Mouse (Mus musculus) erythroblast, embryonic 14.5 days (primary cell): ENCODE measurements around the gene Gm10337. TPM values are rescaled to one million over a fixed set of nuclear protein-coding genes. Genes with fewer than 3 reads are reported as not detected.
A peak's percentile ranks its signal among the peaks of the same experiment; 100 is the strongest.

Experiments
- H3K27me3 ChIP-seq: 2 replicates; pipeline ENCODE4 v1.6.1; 2012; ENCODE audit warnings: inconsistent platforms; ENCODE audit not compliant: control insufficient read depth
- H3K36me3 ChIP-seq: 2 replicates; pipeline ENCODE4 v1.6.1; 2012; ENCODE audit warnings: mild to moderate bottlenecking, inconsistent platforms; ENCODE audit not compliant: control insufficient read depth
- H3K4me1 ChIP-seq: 2 replicates; pipeline ENCODE4 v1.6.1; 2012; ENCODE audit warnings: inconsistent platforms; ENCODE audit not compliant: control insufficient read depth
- H3K4me3 ChIP-seq: replicated peaks from 2 replicates; pipeline ENCODE3; 2012; ENCODE audit warnings: moderate library complexity, mild to moderate bottlenecking, inconsistent platforms
- H3K9me3 ChIP-seq: 2 replicates; pipeline ENCODE4 v1.6.1; 2012; ENCODE audit warnings: low read length, inconsistent platforms, mixed read lengths; ENCODE audit not compliant: control insufficient read depth
- GATA1 ChIP-seq: IDR thresholded peaks from 2 replicates; pipeline ENCODE4 v1.6.1; 2012; ENCODE audit warnings: low read length, inconsistent platforms, mixed read lengths
- TAL1 ChIP-seq: IDR thresholded peaks from 3 replicates; pipeline ENCODE4 v1.6.1; 2012; ENCODE audit warnings: low read length, inconsistent platforms, mixed read lengths
- polyA plus RNA-seq: library from polyadenylated mRNA; stranded (reverse); fragments of >175 nt; gene quantifications from 2 replicates; pipeline ENCODE4 v1.2.3, GENCODE M21; 2012

Gm10337 gene
- polyA plus RNA-seq: not detected in 2 replicates

DNA sequence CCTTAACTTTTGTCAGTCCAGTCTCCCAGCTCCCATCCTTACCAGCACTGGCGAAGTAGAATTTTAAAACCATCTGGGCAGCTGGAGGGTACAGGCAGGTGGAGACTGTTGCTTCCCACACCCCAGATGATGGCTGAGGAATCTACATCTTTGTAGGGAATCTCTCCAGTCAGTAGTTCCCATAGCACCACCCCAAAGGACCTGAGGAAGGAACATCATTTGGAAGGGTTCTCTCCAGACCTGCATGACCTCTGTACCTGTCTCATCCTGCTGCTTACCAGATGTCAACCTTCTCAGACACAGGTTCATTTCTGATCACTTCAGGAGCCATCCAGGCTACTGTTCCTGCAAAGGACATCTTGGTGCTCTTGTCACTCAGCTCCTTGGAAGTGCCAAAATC is at the start of gene Gm10337:
Gene Gm10337 (plus strand): TSS at position 276 of the 400 bp plus-strand sequence.
- Histone ChIP-seq H3K9me3 (no peaks in the 10 kb centered on the region), H3K4me1 (peaks cover 5% of the 10 kb centered on the region), H3K4me3 (no peak within 1 kb of the TSS), H3K27me3 (peaks cover 3% of the 10 kb centered on the region), H3K36me3 (peaks cover 67% of the 10 kb centered on the region)
- TF ChIP-seq TAL1: no peak
- TF ChIP-seq GATA1: no peak

DNA sequence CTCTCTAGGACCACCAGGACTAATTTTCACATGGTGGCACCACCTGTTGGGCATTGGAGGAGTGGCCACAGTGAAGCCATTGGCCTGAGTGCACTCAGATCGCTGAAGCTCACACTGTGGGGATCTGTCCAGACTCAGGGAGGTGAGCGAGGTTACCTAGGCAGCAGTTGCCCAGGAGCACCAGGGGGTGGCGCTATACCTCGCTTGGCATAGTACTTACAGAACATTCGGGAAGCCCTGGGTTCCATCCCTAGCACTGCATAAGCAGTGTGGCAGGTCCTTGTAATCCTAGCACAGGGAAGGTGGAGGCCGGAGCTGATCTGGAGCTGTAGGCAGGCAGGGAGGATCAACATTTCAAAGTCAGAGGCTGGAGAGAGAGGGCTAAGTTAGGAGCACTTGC is 47.5 kb upstream of the Gm10337 start:
- H3K4me1 ChIP-seq: peaks cover 46% of the 10 kb centered on the region
- no peaks in the 10 kb centered on the region for H3K27me3 ChIP-seq
- H3K9me3 ChIP-seq: no peaks in the 10 kb centered on the region
- no peak overlapping the region for H3K4me3 ChIP-seq
- TF ChIP-seq GATA1 (no peak), TAL1 (no peak)
- H3K36me3 ChIP-seq: peaks cover 8% of the 10 kb centered on the region

DNA sequence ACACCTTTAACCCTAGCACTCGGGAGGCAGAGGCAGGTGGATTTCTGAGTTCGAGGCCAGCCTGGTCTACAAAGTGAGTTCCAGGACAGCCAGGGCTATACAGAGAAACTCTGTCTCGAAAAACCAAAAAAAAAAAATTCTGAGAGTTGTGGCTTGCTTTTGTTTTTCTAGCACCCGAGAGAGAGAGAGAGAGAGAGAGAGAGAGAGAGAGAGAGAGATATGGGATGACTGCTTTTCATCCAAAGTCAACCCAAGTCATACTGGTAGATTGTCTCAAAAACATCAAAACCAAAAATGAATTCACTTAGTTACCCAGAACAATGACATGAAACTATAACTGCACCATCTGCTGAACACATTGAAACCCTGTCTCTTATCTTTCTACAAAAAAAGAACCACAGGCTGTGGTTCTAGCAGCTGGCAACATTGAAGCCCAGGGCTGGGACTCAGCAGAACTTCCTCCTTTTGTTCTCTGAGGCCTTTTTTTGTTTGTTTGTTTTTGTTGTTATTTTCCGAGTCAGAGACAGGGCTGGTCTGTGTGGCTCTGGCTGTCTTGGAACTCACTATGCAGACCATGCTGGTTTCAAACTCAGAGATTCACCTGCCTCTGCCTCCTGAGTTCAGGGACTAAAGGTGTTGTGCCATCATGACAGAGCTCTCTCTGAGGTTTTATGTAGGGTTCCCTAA is 45.3 kb upstream of the Gm10337 start:
- no peak for TF ChIP-seq TAL1
- no peak for TF ChIP-seq GATA1
- Histone ChIP-seq H3K4me3 (peak overlapping the region; percentile 76), H3K4me1 (peaks cover 62% of the 10 kb centered on the region), H3K27me3 (no peaks in the 10 kb centered on the region), H3K9me3 (no peaks in the 10 kb centered on the region), H3K36me3 (peaks cover 25% of the 10 kb centered on the region)

DNA sequence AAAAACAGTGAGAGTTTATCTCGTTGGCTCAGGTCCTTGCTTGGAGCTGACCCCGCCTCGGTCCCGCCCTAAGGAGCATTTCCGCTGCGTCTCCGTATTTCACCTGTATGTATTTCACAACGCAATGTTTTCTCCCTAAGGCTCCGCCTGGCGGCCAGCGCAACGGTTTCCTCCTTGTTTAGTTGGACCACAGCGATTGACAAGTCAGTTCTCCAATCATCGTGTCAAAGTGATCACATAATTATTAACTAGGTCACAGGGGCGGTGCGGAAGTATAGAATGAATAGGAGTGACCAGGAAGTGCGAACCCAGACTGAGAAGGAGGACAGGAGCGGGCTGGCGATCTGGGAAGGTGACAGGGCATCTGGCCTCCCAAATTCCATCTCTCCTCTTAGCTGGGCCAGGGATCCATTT is 44.6 kb upstream of the Gm10337 start, which contains the start of gene Prr13:
Gene Prr13 (plus strand): TSS at position 125 of the 414 bp plus-strand sequence.
- Histone ChIP-seq H3K9me3 (no peaks in the 10 kb centered on the region), H3K27me3 (no peaks in the 10 kb centered on the region), H3K4me1 (peaks cover 62% of the 10 kb centered on the region), H3K36me3 (peaks cover 32% of the 10 kb centered on the region), H3K4me3 (peak within 1 kb of the TSS; percentile 76)
- no peak; the same call in 2 of the 3 replicates for TF ChIP-seq TAL1
- no peak for TF ChIP-seq GATA1

DNA sequence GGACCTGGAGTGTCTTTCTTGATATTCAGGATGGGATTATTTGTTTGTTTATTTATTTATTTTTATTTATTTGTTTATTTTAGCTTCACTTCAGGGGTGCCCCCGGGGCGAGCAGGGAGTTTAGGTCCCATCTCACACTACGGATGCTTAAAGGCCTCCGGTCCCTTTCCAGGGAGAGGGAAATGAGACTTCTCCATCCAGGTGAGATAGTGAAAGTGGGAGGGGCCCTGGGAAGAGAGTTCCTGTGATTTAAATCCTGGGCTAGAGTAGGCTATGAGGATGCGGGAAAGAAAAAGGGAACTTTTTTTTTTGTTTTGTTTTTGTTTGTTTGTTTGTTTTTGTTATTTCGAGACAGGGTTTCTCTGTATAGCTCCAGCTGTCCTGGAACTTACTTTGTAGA is 44.1 kb upstream of the Gm10337 start:
- TF ChIP-seq GATA1 (no peak), TAL1 (no peak)
- no peaks in the 10 kb centered on the region for H3K27me3 ChIP-seq
- H3K9me3 ChIP-seq: no peaks in the 10 kb centered on the region
- H3K36me3 ChIP-seq: peaks cover 35% of the 10 kb centered on the region
- peaks cover 62% of the 10 kb centered on the region for H3K4me1 ChIP-seq
- peak overlapping the region; percentile 76 for H3K4me3 ChIP-seq

DNA sequence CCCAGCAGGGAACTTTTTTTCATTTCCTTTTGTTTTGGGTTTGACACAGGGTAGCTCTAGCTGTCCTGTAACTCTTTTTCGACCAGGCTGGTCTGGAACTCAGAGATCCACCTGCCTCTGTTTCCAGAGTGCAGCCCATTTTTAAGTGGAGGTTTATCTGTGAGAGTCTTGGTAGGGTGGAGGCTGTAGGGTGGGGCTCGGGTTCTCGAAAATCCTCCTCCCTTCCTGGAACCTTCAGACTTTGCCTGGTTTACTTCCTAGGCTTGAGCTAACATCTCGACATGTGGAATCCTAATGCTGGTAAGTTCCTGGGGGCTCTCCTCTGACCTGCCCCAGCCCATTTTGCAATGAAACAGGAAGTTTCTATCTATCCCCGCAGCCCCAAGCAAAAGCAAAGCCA is 43.7 kb upstream of the Gm10337 start:
- Histone ChIP-seq H3K4me1 (peaks cover 62% of the 10 kb centered on the region), H3K36me3 (peaks cover 37% of the 10 kb centered on the region), H3K27me3 (no peaks in the 10 kb centered on the region), H3K4me3 (peak overlapping the region; percentile 76), H3K9me3 (no peaks in the 10 kb centered on the region)
- TF ChIP-seq TAL1 (no peak), GATA1 (no peak)

DNA sequence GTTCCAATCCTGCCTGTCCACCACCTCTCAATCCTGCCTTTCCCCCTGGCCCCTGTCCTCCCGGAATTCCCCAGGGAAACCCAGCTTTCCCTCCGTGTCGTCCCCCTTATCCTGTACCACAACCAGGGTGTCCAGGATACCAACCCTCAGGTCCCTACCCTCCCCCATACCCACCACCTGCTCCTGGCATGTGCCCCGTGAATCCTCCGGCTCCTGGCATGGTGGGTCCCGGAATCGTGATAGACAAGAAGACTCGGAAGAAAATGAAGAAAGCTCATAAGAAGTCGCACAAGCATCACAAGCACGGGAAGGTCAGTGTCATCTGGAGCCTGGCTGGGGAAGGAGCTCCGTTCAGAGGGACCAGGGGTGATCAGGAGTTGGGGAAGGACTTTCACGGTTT is 43.1 kb upstream of the Gm10337 start:
- Histone ChIP-seq H3K36me3 (peaks cover 43% of the 10 kb centered on the region), H3K9me3 (no peaks in the 10 kb centered on the region), H3K27me3 (no peaks in the 10 kb centered on the region), H3K4me1 (peaks cover 62% of the 10 kb centered on the region), H3K4me3 (peak overlapping the region; percentile 76)
- TF ChIP-seq GATA1 (no peak), TAL1 (no peak)

DNA sequence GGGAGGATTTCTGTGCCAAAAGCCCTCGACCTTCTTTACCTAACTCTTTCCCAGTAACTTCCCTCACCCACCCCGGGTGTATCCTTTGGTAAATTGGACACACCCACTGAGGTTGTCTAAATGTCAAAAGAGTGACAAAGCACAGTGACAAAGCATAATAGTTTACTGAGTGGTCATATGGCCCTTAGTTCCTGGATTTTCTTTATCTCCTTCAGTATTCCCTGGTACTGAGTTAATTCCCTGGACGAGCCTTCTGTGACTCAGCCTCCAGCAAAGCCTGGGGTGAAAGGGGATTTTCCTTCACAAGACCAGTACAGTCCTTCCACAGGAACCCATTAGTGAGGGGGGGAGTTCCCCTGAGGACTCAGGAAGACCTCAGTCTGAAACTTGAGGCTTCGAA is 42.6 kb upstream of the Gm10337 start:
- H3K9me3 ChIP-seq: no peaks in the 10 kb centered on the region
- peaks cover 47% of the 10 kb centered on the region for H3K36me3 ChIP-seq
- H3K4me3 ChIP-seq: peak overlapping the region; percentile 76
- peaks cover 60% of the 10 kb centered on the region for H3K4me1 ChIP-seq
- TF ChIP-seq GATA1 (no peak), TAL1 (no peak)
- no peaks in the 10 kb centered on the region for H3K27me3 ChIP-seq

DNA sequence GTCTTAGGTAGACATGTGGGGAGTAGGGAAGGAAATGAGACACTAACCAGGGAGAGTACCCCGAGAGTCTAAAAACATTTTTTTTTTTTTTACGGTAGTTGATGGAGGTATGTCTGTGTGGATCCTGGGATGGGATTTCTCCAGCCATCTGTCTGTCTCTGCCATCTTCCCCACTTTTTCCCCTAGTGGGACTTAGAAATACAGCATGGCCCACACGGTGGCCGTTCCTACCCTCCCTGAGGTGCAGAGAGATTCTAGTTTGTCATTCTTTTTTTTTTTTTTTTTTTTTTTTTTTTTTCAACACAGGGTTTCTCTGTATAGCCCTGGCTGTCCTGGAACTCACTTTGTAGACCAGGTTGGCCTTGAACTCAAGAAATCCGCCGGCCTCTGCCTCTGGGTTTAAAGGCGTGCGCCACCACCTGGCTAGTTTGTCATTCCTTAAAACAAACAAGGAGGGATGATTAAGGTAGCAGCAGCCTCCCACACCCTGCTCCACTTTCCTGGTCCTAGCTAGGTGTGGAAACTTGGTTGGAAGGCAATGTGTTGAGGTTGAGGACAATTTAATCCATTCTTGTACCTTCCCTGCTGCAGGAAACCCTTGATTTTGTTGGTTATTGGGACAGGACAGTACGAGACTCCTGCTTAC is 42.0 kb upstream of the Gm10337 start:
- Histone ChIP-seq H3K9me3 (no peaks in the 10 kb centered on the region), H3K36me3 (peaks cover 52% of the 10 kb centered on the region), H3K27me3 (no peaks in the 10 kb centered on the region), H3K4me1 (peaks cover 56% of the 10 kb centered on the region), H3K4me3 (peak overlapping the region; percentile 76)
- no peak for TF ChIP-seq GATA1
- TF ChIP-seq TAL1: no peak
